Mouse (Mus musculus): ENCODE results near the gene Cdc42ep5.

DNA sequence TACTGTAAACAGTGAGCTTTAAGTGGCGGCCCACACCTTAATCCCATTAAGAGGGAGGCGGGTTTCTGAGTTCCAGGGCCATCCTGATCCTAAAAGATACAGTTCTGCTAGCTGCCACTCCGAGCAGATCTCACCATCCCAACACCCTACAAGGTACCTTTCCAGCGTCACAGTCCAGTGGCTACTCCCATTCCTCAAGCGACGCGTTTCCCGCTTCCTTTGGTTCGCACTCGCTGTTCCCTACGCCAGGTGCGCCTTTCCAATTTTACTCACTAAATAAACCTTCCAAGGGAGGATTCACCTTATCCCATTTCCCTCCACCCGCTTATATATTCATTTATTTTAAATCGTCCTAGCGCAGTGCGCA, 28.3 kb downstream of the Cdc42ep5 start:
- no peak for TF ChIP-seq CTCF (IDR thresholded peaks at IDR 0.05; ENCODE audit: low read depth, low read length)
- no peak for TF ChIP-seq GATA1 (IDR thresholded peaks at IDR 0.05; ENCODE audit: borderline replicate concordance, low read length)
- no peak for TF ChIP-seq POLR2AphosphoS5 (IDR thresholded peaks at IDR 0.05; ENCODE audit: insufficient replicate concordance, low read depth, low read length)
- no peak for TF ChIP-seq TAL1 (conservative IDR thresholded peaks at IDR 0.05; ENCODE audit: low read depth, low read length)
- no peak for TF ChIP-seq GATA2 (IDR thresholded peaks at IDR 0.05; ENCODE audit: borderline replicate concordance, low read depth, low read length)

All from G1E (cell line).